Mouse (Mus musculus) embryo, embryonic 10.5 days (tissue): Measurements from ENCODE around the gene Secisbp2l.
A peak's percentile ranks its signal among the peaks of the same experiment; 100 is the strongest.

ENCODE experiments used
- DNase-seq: peaks from one replicate; pipeline ENCODE4 v3.0.0-alpha.2; 2015; ENCODE audit warnings: low spot score

The Secisbp2l gene

DNA sequence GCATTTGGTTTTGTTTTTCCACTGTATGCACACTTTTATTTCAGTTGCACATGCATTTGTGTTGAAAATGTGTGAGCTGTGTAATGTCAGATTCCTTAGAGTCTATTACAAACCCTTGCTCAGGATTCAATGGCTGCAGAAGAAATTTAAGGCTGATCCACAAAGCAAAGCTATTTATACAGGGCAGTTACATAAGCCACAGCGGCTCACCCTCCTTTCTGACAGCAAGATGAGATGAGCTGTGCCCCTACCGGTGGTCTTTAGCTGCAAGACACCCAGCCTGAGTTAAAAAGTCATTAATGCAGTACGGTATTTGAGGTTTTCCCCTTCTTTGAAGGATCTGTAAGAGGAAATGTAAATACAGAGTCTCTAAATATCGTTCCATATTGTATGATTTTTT lies 1.2 kb upstream of the Secisbp2l start:
- DNase-seq, result no peak

GRCm38 (mm10) chr2:125781978-125782718 lies 522 bp downstream of the Secisbp2l start:
- peak; percentile 34 for DNase-seq

DNA sequence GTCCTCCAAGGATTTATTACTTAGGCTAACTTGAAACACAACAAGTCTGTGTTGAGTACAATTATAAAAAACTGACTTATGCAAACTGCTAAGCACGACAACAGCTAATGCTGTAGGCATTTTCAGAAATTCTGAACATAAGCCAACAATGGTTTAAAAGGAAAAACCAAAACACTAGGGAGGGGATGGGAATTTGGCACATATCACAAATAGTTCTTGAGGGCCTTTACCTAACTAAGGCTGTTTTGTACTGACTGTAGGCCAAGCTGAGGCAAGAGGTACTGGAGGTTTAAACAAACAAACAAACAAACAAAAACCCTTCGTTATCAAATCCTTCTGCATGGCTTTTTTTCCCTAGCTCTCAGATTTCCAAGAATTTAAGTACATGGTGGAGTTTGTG lies 1.7 kb downstream of the Secisbp2l start:
- no peak for DNase-seq

- no peak for DNase-seq
Measured at GRCm38 (mm10) chr2:125778380-125778779, 4.3 kb downstream of the Secisbp2l start.

GRCm38 (mm10) chr2:125777018-125777417 lies 5.7 kb downstream of the Secisbp2l start:
- DNase-seq, result no peak

GRCm38 (mm10) chr2:125775661-125776060 lies 7.0 kb downstream of the Secisbp2l start:
- no peak for DNase-seq

DNA sequence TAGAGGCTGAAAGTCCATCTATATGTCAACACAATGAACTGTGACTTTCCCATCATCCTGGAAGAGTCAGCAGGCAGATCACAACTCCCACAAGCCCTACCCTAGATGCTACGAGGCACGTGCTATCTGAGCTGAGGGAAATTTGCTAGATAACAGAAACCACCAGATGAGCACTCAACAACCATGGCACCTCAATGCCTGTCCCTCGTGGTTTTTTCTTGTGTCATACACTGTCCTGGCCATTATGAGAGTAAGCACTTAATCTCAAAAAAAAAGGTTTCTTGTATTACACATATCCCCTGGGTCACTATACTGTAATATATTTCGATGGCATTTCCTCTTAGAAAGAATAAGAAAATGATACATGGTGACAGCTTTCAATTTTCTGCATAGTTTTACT lies 7.8 kb downstream of the Secisbp2l start:
- DNase-seq, result no peak

- no peak for DNase-seq
Measured at GRCm38 (mm10) chr2:125765029-125765428, 17.6 kb downstream of the Secisbp2l start.

DNA sequence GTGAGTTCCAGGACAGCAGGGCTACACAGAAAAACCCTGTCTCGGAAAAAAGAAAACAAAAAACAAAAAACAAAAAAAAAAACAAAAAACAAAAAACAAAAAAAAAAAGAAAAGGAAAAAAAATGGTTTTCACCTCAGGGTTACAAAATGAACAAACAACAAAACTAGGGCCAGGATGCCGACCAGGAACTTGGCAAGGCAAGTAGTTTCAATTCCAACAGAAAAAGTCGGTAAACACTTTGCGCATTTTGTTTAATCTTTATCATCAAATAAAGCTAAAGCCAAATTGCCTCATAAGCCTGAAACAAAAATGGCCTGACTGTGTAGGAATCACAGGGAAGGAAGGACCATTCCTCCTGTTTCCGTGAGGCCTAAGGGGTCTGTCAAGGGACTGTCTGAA lies 18.1 kb downstream of the Secisbp2l start:
- DNase-seq, result no peak

GRCm38 (mm10) chr2:125749330-125749729 lies 33.3 kb downstream of the Secisbp2l start:
- DNase-seq, result no peak

DNA sequence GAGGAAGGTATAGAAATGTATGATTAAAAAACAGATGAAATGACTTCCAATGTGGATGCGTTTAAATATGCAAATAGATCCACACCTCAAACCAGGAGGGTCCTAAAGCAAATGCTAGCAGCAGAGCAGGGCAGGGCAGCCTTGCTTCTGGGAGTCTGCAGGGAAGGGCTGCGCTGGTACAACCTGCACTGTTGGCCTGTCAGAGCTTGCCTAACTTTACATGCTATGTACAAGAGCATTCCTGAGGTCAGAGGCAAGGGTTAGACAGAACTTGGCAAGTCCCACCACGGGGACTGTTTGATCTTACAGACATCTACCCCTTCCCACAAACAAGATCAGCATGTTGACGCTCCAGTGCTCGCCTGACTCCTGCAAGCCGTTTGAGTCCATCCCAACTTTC lies 43.3 kb downstream of the Secisbp2l start:
- DNase-seq, result no peak

DNA sequence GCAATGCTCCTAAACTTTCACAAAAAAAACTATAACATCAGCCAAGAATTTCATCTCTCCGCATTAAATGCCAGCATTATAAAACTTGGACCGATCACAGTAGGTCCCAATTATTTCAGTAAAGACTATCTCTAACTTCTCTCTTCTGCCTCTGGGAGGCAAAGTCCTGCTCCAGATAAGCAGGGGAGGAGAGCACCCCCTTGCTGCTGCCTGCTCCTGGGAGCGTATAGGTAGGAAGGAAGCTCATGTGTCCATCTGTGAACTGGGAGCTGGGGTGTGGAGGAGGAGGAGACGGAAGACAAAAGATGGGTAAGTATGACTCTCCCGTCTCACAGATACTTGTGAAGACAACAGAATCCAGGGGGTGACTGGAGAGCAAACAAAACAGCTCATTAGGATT lies 44.0 kb downstream of the Secisbp2l start:
- no peak for DNase-seq

GRCm38 (mm10) chr2:125736025-125736343 lies 46.7 kb downstream of the Secisbp2l start:
- no peak for DNase-seq

- no peak for DNase-seq
Measured at GRCm38 (mm10) chr2:125735333-125736024, 47.2 kb downstream of the Secisbp2l start.

DNA sequence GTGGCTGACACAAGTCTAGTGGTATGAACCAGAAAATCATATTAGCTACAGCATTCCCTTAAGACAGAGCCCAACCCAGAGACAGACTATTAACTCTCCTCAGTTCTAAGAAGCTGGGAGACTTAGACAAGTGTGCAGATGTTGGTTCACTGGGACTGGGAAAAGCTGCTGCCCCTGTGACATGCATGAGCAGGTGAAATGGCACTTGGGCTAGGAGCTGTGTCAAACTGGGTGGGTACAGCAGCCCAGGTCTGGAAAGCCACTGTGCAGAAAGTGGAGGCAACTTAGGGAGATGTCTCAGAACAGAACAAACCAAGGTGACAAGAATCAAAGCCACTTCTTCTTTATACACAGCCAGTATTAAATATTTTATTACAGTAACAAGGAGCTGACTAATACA lies 47.9 kb downstream of the Secisbp2l start:
- no peak for DNase-seq

DNA sequence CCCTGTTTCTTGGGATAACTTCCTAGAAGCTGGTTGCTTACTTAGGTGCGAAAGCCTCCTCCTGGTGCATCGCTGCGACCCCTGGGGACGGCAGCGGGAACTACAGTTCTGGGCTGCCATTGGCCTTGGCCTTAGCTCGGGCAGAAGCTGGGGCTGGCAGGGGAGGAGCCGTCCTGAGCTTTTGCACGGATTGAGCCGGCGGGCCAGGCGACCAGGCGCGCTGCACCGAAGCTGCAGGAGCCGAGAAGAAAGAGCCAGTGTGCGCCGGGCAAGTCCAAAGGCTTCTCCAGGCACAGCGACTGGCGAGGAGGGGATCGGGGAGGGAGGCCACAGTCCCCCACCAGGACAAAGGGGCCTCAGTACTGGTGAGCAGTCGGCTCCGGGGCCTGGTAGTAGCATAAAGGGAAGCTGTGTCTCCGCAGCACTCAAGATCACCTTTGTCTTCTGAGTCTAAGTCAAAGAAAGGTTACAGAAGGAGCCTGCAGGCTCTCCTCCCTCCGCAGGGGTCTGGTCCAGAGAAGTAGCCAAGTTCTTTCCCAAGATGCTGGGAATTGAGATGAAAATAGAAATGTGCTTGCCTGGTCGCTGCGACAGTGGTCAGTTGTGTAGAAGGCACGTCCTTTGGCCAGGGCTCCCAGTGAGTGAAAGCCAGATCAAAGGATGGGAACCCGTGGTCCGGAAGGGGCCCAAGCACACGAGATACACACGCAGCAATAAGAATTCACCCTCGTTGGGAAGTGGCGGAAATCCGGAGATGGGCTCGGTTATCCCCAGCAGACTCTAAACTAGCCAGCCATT lies 50.7 kb downstream of the Secisbp2l start:
- DNase-seq, result peak; percentile 97

- DNase-seq, result peak; percentile 60
Measured at GRCm38 (mm10) chr2:125724546-125725114, 58.0 kb downstream of the Secisbp2l start.

DNA sequence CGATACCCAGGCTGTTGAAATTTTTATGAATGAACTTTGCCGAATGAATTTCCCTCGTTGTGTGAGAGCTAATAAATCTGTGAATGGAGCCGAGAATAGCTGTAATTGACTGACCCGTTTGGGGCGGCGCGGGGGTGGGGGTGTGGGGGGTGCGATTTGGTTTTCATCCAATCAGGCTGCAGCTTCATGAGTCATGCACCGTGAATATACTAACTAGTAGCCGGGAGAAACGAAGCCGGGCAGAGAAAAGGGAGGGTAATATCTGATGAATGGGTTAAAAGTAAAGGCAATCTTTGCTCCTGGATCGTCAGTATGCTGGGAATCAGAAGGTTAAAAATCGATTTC lies 58.6 kb downstream of the Secisbp2l start, which contains the start of gene Shc4:
Gene Shc4, minus strand, starts transcription at position 63 of the 345 bp plus-strand sequence.
- peak; percentile 75 for DNase-seq

DNA sequence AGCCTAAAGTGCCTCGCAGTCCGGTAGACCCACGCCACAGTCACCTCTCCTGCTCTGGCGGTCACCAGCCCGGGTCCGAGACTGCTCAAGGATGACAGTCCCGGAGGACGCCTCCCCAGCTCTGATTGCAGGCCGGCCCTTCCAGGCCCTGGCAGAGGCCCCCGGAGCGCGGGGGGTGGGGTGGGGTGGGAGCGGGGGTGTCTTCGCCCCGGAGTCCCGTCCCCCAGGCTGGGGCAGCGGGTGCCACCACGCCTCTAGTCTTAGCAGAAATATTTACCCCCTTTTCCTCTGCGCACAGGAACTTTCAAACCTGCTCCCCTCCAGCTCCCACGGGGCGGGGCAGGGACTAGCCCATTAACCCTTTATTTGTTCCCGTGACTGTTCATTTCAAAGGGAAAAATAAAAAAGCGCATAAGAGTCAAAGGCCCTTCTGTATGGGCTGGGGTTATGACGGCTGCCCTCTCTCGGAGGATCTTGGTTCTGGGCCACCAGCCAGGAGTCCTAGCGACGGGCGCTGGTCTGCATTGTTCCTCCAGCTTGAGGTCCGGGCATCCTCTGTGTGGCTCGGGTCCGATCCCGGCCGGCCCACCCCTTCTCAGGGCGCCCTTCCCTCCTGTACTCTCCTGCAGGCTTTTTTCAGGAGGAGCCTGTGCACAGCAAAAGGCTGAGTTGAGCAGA lies 59.1 kb downstream of the Secisbp2l start:
- DNase-seq, result peak; percentile 77

DNA sequence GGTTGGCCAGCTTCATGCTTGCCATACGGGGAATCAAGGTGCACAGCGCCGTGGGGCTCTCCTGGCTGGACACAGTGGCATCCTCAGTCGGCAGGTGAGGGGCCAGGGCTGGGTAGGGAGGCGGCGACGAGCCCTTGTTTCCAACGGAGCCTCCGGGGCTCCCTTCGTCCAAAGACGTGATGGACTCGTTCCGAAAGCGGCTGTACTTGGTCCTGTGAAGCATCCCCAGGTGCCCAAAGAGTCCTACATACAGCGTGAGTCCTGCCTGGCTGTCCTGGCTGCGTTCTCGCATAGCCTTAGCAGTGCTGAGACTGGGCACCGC lies 59.6 kb downstream of the Secisbp2l start:
- no peak for DNase-seq

- no peak for DNase-seq
Measured at GRCm38 (mm10) chr2:125716599-125716998, 66.1 kb downstream of the Secisbp2l start.

- DNase-seq, result no peak
Measured at GRCm38 (mm10) chr2:125706510-125706921, 76.2 kb downstream of the Secisbp2l start.
